Mouse (Mus musculus) layer of hippocampus, postnatal 36 days (tissue): ENCODE data around the gene Olfr960. TPM values are rescaled to one million over a fixed set of nuclear protein-coding genes. Genes with fewer than 3 reads are reported as not detected.

Source experiments
- total RNA-seq, 2 experiments: library from RNA; stranded (reverse); gene quantifications; 2 replicates each; pipeline ENCODE4 v1.2.3; 2021

Olfr960 gene
- total RNA-seq, 2 experiments from 2014 or later, result not detected

Other genes with a start within 250 kb of the Olfr960 start
- not detected for gene Olfr951, start 234.0 kb upstream of the Olfr960 start, total RNA-seq
- not detected for gene Olfr952, start 194.2 kb upstream of the Olfr960 start, total RNA-seq
- not detected for gene Olfr954, start 164.7 kb upstream of the Olfr960 start, total RNA-seq
- gene Olfr955, start 149.4 kb upstream of the Olfr960 start, total RNA-seq, result not detected
- not detected for gene Olfr44, start 127.4 kb upstream of the Olfr960 start, total RNA-seq
- gene Olfr957, start 105.6 kb upstream of the Olfr960 start, total RNA-seq, result not detected
- not detected for gene Olfr958, start 67.3 kb upstream of the Olfr960 start, total RNA-seq
- not detected for gene Olfr959, start 45.8 kb upstream of the Olfr960 start, total RNA-seq
- gene AW551984, start 17.0 kb upstream of the Olfr960 start, total RNA-seq, result 1 to 10 TPM; 4.1 to 4.2 TPM
- not detected for gene Olfr148, start 10.7 kb upstream of the Olfr960 start, total RNA-seq
- not detected for gene Olfr961, start 23.7 kb downstream of the Olfr960 start, total RNA-seq
- gene Olfr963, start 45.8 kb downstream of the Olfr960 start, total RNA-seq, result not detected
- gene Olfr149, start 85.7 kb downstream of the Olfr960 start, total RNA-seq, result not detected
- not detected for gene Olfr965, start 90.0 kb downstream of the Olfr960 start, total RNA-seq
- gene Olfr150, start 109.6 kb downstream of the Olfr960 start, total RNA-seq, result not detected
- not detected for gene Olfr967, start 124.9 kb downstream of the Olfr960 start, total RNA-seq
- not detected for gene Olfr968, start 161.9 kb downstream of the Olfr960 start, total RNA-seq
- not detected for gene Olfr969, start 169.6 kb downstream of the Olfr960 start, total RNA-seq
- not detected for gene Olfr970, start 187.5 kb downstream of the Olfr960 start, total RNA-seq
- not detected for gene Olfr971, start 215.5 kb downstream of the Olfr960 start, total RNA-seq
- gene Olfr972, start 245.0 kb downstream of the Olfr960 start, total RNA-seq, result not detected